Mouse (Mus musculus) embryo, embryonic 9.5 days (tissue): ENCODE results near the gene Dchs1.
A peak's percentile ranks its signal among the peaks of the same experiment; 100 is the strongest.

Experiments
- DNase-seq: peaks from one replicate; pipeline ENCODE4 v3.0.0-alpha.2; 2017; ENCODE audit errors: extremely low spot score

The Dchs1 gene

DNA sequence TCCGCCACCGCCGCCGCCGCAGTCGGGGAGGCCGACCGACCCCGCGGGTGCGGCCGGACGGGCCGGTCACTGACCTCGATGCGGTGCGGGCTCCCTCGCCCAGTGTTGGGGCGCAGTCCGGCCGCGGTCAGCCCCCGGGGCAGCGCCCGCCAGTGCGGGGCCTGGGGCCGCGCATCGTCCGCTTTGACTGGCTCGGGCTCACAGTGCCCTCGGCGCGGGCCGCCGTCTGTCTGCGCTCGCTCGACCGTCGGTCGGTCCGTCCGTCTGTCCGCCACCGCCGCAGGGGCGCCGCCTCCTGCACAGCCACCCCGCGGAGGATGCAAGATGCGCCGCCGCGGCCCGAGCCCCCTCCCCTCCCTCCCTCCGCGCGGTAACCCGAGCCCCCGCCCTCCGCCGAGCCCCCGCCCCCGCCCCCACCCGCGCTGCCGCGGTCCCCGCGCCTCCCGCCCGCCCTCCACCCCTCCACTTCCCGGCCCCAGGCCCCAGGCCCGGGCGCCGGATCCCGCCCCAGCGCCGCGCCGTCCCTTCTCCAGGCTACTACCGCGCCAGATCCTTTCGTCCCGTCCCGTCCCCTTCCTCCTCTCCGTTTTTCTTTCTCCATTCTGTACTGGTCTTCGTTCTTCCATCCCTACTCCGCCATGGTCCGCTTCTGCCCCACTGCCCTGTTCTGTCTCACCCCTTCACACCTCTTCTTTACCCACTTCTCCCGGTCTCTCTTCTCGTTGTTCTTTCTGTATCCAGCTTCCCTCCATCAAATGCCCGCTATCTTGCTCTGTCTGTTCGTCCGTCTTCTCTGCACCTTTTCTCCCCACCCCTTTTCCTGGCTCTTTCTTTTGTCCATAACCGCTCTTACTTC, at the start of gene Dchs1:
TSS of gene Dchs1 (minus strand) at position 370 of the 856 bp plus-strand sequence.
- peak; percentile 64 for DNase-seq

- no peak for DNase-seq
These were observed 36.8 kb upstream of the Dchs1 start for GRCm38 (mm10) chr7:105824281-105824680.

- DNase-seq, result no peak
These were observed 31.0 kb upstream of the Dchs1 start for GRCm38 (mm10) chr7:105818483-105818882.

DNA sequence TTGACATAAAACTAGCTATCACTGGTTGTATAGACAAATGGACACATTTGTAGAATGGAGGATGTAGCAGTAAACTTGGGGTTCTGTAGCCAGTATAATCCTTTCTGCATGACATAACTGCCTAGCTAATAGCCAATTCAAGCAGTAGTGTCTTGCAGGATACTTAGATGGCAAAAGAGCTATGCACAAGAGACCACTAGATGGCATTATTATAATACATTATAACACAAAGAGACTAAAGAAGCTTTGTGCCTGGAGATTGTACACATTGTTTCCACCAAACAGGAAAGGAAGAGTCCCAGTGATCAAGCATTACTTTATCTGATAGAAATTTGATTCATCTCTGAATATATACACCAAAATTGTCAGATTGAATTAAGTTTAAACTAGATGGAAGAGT, 29.3 kb upstream of the Dchs1 start:
- no peak for DNase-seq

GRCm38 (mm10) chr7:105813326-105813725, 25.9 kb upstream of the Dchs1 start:
- no peak for DNase-seq

GRCm38 (mm10) chr7:105812566-105812965, 25.1 kb upstream of the Dchs1 start:
- no peak for DNase-seq

GRCm38 (mm10) chr7:105811516-105811915, 24.1 kb upstream of the Dchs1 start:
- DNase-seq, result no peak

DNA sequence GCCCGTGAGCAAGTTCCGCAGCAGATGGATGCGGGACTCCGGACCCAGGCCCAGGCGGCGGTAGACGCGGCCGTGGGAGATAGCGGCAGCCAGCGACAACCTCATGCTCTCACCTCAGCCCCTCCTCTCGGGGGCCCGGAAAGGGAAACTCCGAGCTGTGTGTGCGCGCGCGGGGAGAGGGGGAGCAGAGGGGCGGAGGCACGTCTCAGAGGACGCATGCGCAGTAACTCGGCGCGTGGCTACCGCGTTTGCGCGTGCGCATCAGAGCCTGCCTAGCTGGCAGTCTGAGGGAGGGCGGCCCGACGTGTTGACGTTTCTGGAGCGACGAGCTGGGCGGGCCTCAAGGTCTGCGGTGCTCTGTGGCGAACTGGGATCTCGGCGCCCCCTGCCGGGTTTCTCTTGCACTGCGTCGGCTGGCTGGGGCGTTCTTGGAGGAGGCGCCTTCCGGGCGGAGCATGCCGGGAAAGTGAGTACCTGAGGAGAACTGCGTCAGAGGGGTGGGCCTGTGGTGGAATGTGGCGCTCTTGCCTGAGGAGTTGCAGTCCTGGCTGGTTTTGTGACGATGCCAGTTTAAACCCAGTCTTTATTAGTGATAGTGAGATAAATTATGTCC, 23.5 kb upstream of the Dchs1 start, which contains the start of gene Mrpl17:
TSS of gene Mrpl17 (minus strand) at position 223 of the 613 bp plus-strand sequence.
- peak; percentile 100 for DNase-seq

DNA sequence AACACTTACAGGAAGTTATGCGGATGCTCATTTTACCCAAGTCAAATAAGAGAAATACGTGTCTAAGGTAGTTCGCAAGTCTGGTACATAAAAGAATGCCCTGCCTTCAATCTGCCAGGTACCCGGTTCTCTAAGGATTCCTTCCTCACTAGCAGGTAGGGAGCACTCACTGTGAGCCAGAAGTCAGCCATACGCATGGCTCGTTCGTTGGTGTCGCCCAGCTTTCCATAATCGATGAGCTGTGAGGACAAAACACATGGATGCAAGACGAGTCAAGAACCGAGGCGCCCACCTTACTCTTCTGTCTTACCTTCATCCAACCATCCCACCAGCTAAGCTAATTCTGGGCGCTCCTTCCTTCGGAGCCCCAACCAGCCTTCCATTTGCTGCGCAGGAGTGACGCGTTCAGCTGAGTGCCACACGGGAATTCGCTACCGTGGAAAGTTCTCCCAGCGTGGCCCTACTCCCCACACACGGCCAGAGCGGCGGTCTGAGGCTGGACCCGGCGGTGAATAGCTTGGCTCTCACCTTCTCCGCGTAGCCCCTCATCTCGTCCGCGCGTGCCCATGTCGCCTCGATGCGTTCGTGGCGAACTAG, 22.9 kb upstream of the Dchs1 start:
- no peak for DNase-seq

DNA sequence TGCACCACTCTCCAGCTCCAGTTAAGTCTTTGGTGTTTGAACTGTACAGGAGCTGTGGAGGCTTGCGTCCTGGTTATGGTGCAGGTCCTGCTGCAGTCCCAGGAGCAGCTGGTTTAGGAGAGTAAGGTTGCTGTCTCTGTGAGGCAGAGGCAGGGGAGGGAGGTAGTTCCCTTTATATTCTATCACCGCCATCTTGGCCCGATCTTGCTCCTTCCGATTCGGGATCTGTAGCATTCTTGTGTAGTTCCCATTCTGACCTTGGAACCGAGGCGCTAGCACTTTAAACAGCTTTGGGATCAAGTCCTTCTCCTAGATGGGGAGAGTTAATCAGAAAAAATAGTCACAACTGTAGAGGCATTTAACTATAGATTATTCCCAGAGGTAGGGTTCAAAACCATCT, 22.4 kb upstream of the Dchs1 start:
- no peak for DNase-seq

GRCm38 (mm10) chr7:105808385-105808784, 20.9 kb upstream of the Dchs1 start:
- DNase-seq, result no peak

- no peak for DNase-seq
These were observed 19.3 kb upstream of the Dchs1 start for GRCm38 (mm10) chr7:105806716-105807115.

GRCm38 (mm10) chr7:105806125-105806524, 18.7 kb upstream of the Dchs1 start:
- no peak for DNase-seq

DNA sequence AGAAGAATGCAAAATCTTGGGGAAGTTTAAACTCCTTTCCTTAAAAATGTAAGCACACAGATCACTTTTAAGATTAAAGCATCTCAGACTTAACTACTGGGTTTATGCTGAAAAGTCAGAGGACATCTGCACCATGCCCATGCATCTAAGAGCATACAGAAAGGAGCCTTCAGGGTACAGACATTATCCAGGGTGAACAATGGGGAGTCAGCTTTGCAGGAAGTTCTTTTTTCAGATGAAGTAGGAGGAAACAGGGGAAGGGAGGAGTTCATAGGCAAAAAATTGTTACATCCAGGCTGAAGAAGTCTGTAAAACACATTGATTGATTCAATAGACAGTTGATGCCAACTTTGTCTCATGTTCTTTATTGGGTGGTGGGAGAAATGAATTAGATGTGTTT, 16.0 kb upstream of the Dchs1 start:
- DNase-seq, result no peak

GRCm38 (mm10) chr7:105802771-105803170, 15.3 kb upstream of the Dchs1 start:
- DNase-seq, result no peak

DNA sequence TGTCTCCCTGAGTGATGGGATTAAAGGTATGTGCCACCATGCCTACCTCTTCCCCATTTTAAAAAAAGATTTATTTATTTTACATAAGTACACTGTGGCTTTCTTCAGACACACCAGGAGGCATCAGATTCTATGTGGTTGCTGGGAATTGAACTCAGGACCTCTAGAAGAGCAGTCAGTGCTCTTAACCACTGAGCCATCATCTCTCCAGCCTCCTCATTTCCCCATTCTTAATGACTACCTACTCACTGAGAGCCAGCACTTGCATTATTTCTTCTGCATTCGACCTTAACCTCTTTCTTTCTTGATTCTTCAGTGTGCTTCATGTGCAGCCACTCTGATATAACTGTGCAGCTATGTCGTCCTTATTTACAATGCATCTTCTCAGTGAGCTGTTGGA, 14.9 kb upstream of the Dchs1 start:
- no peak for DNase-seq

- DNase-seq, result no peak
These were observed 9.5 kb upstream of the Dchs1 start for GRCm38 (mm10) chr7:105796972-105797371.

GRCm38 (mm10) chr7:105795759-105796366, 8.4 kb upstream of the Dchs1 start:
- DNase-seq, result no peak

DNA sequence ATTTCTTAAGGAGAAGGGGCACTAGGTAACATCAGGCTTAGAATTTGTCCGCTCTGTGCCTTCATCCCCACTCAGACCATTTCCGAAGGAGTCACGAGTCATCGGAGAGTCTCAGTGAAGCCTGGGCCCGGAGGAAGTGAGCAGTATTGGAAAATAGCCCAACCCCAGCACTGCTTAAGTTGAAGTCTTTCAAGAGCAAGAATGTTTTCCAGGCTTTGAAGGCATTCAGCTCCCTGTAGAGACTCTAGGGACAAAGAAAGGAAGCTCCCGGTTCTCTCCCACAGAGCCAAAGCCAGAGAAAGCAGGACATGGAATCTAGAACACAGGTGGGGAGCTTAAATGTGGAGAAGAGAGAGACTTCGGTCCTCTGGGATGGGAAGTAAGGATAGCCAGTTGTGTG, 6.2 kb upstream of the Dchs1 start:
- DNase-seq, result no peak

DNA sequence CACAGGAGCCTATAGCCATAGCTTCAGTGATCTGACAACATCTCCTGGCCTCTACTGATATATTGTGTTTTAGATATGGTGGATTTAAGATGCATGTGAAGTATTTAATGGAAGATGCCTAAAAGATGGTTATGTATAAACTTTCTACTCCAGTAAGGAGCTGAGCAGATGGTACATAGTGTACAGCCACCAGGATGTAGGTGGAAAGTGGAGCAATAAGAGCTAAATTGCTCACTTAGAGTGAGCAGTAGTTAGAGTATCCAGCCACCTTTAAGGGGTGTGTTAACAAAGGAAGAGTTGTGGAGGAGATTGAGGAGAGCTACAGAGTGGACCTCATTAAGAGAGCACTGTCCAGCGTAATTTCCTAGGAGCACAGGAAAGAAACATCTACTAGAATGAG, 3.7 kb upstream of the Dchs1 start:
- DNase-seq, result no peak

GRCm38 (mm10) chr7:105786506-105787284, 759 bp downstream of the Dchs1 start:
- peak; percentile 53 for DNase-seq

DNA sequence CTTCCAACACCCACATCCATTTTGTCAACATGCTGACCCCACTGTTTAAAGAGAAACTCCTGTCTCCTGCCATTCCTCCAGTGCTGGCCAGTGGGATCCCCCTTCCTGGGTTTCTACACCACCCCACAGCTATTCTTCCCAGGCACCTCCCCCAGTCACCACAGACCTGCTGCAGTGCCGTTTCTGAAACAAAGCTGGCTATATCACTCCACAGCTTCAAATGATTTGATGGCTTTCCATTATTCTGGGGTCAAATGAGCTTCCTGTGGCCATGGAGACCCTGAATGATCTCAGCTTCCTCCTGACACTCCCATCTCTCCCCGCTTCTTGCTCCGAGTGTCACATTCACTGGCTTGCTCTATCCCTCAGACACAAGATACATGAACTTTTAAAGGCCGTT, 2.9 kb downstream of the Dchs1 start:
- no peak for DNase-seq
